Mouse (Mus musculus): ENCODE results near the gene Pigk. TPM values are rescaled to one million over a fixed set of nuclear protein-coding genes. Genes with fewer than 3 reads are reported as not detected.

The Pigk gene
- total and polyA plus RNA-seq, 3 experiments = 4.1 to 39.2 (median 34.2) TPM

- no peak overlapping the region for H3K4me3 ChIP-seq (ENCODE audit: low read depth, low read length)
- DNase-seq (ENCODE audit: low spot score) (no peak), ATAC-seq (ENCODE audit: extremely low read depth, insufficient number of reproducible peaks, low FRiP score, poor library complexity, severe bottlenecking) (no peak)
- no peaks in the 10 kb centered on the region for H3K36me3 ChIP-seq (replicated peaks)
- H3K27me3 ChIP-seq (ENCODE audit: insufficient read depth, low read length) = peaks cover 14% of the 10 kb centered on the region; the same call in 1 of the 2 replicates
- no peak for TF ChIP-seq POLR2AphosphoS5 (IDR thresholded peaks at IDR 0.05; ENCODE audit: insufficient replicate concordance, low read depth, low read length)
- no peak for TF ChIP-seq CTCF (IDR thresholded peaks at IDR 0.05; ENCODE audit: low read depth, low read length)
- no peak for TF ChIP-seq TAL1 (conservative IDR thresholded peaks at IDR 0.05; ENCODE audit: low read depth, low read length)
- no peak for TF ChIP-seq GATA1 (IDR thresholded peaks at IDR 0.05; ENCODE audit: borderline replicate concordance, low read length)
- no peak for TF ChIP-seq GATA2 (IDR thresholded peaks at IDR 0.05; ENCODE audit: borderline replicate concordance, low read depth, low read length)
- H3K4me1 ChIP-seq (ENCODE audit: insufficient read depth, low read depth, low read length) = peaks cover 3% of the 10 kb centered on the region; the same call in 1 of the 2 replicates
- H3K9me3 ChIP-seq (replicated peaks) = no peaks in the 10 kb centered on the region
Observed at GRCm38 (mm10) chr3:152669783-152670182, 44.1 kb upstream of the Pigk start.

GRCm38 (mm10) chr3:152674663-152675062, 39.2 kb upstream of the Pigk start:
- no peaks in the 10 kb centered on the region for H3K9me3 ChIP-seq (replicated peaks)
- H3K36me3 ChIP-seq (replicated peaks) = no peaks in the 10 kb centered on the region
- H3K27me3 ChIP-seq (ENCODE audit: insufficient read depth, low read length) = no peaks in the 10 kb centered on the region
- TF ChIP-seq GATA2 (IDR thresholded peaks at IDR 0.05; ENCODE audit: borderline replicate concordance, low read depth, low read length) = no peak
- TF ChIP-seq TAL1 (conservative IDR thresholded peaks at IDR 0.05; ENCODE audit: low read depth, low read length) = no peak
- TF ChIP-seq POLR2AphosphoS5 (IDR thresholded peaks at IDR 0.05; ENCODE audit: insufficient replicate concordance, low read depth, low read length) = no peak
- TF ChIP-seq CTCF (IDR thresholded peaks at IDR 0.05; ENCODE audit: low read depth, low read length) = no peak
- no peak for TF ChIP-seq GATA1 (IDR thresholded peaks at IDR 0.05; ENCODE audit: borderline replicate concordance, low read length)
- DNase-seq (ENCODE audit: low spot score) (no peak), ATAC-seq (ENCODE audit: extremely low read depth, insufficient number of reproducible peaks, low FRiP score, poor library complexity, severe bottlenecking) (no peak)
- no peak overlapping the region for H3K4me3 ChIP-seq (ENCODE audit: low read depth, low read length)
- peaks cover 3% of the 10 kb centered on the region; the same call in 1 of the 2 replicates for H3K4me1 ChIP-seq (ENCODE audit: insufficient read depth, low read depth, low read length)

- no peak for ATAC-seq (ENCODE audit: extremely low read depth, insufficient number of reproducible peaks, low FRiP score, poor library complexity, severe bottlenecking)
- no peaks in the 10 kb centered on the region for H3K36me3 ChIP-seq (replicated peaks)
- H3K9me3 ChIP-seq (replicated peaks) = no peaks in the 10 kb centered on the region
- H3K27me3 ChIP-seq (ENCODE audit: insufficient read depth, low read length) = peaks cover 17% of the 10 kb centered on the region
- DNase-seq (ENCODE audit: low spot score) = no peak
- H3K4me3 ChIP-seq (ENCODE audit: low read depth, low read length) = no peak overlapping the region
- no peaks in the 10 kb centered on the region for H3K4me1 ChIP-seq (ENCODE audit: insufficient read depth, low read depth, low read length)
- no peak for TF ChIP-seq GATA2 (IDR thresholded peaks at IDR 0.05; ENCODE audit: borderline replicate concordance, low read depth, low read length)
- TF ChIP-seq TAL1 (conservative IDR thresholded peaks at IDR 0.05; ENCODE audit: low read depth, low read length) = no peak
- no peak for TF ChIP-seq CTCF (IDR thresholded peaks at IDR 0.05; ENCODE audit: low read depth, low read length)
- no peak for TF ChIP-seq GATA1 (IDR thresholded peaks at IDR 0.05; ENCODE audit: borderline replicate concordance, low read length)
- TF ChIP-seq POLR2AphosphoS5 (IDR thresholded peaks at IDR 0.05; ENCODE audit: insufficient replicate concordance, low read depth, low read length) = no peak
Observed at GRCm38 (mm10) chr3:152688532-152688931, 25.4 kb upstream of the Pigk start.

GRCm38 (mm10) chr3:152689105-152689504, 24.8 kb upstream of the Pigk start:
- DNase-seq (ENCODE audit: low spot score) (no peak), ATAC-seq (ENCODE audit: extremely low read depth, insufficient number of reproducible peaks, low FRiP score, poor library complexity, severe bottlenecking) (no peak)
- Histone ChIP-seq H3K4me3 (ENCODE audit: low read depth, low read length) (no peak overlapping the region), H3K36me3 (replicated peaks) (no peaks in the 10 kb centered on the region), H3K27me3 (ENCODE audit: insufficient read depth, low read length) (peaks cover 17% of the 10 kb centered on the region), H3K4me1 (ENCODE audit: insufficient read depth, low read depth, low read length) (no peaks in the 10 kb centered on the region), H3K9me3 (replicated peaks) (no peaks in the 10 kb centered on the region)
- TF ChIP-seq POLR2AphosphoS5 (IDR thresholded peaks at IDR 0.05; ENCODE audit: insufficient replicate concordance, low read depth, low read length) (no peak), CTCF (IDR thresholded peaks at IDR 0.05; ENCODE audit: low read depth, low read length) (no peak), TAL1 (conservative IDR thresholded peaks at IDR 0.05; ENCODE audit: low read depth, low read length) (no peak), GATA2 (IDR thresholded peaks at IDR 0.05; ENCODE audit: borderline replicate concordance, low read depth, low read length) (no peak), GATA1 (IDR thresholded peaks at IDR 0.05; ENCODE audit: borderline replicate concordance, low read length) (no peak)

GRCm38 (mm10) chr3:152694950-152695349, 18.9 kb upstream of the Pigk start:
- ATAC-seq (ENCODE audit: extremely low read depth, insufficient number of reproducible peaks, low FRiP score, poor library complexity, severe bottlenecking) (no peak), DNase-seq (ENCODE audit: low spot score) (no peak)
- Histone ChIP-seq H3K9me3 (replicated peaks) (no peaks in the 10 kb centered on the region), H3K36me3 (replicated peaks) (no peaks in the 10 kb centered on the region), H3K4me1 (ENCODE audit: insufficient read depth, low read depth, low read length) (no peaks in the 10 kb centered on the region), H3K27me3 (ENCODE audit: insufficient read depth, low read length) (peaks cover 13% of the 10 kb centered on the region), H3K4me3 (ENCODE audit: low read depth, low read length) (no peak overlapping the region)
- TF ChIP-seq CTCF (IDR thresholded peaks at IDR 0.05; ENCODE audit: low read depth, low read length) (no peak), TAL1 (conservative IDR thresholded peaks at IDR 0.05; ENCODE audit: low read depth, low read length) (no peak), GATA1 (IDR thresholded peaks at IDR 0.05; ENCODE audit: borderline replicate concordance, low read length) (no peak), POLR2AphosphoS5 (IDR thresholded peaks at IDR 0.05; ENCODE audit: insufficient replicate concordance, low read depth, low read length) (no peak), GATA2 (IDR thresholded peaks at IDR 0.05; ENCODE audit: borderline replicate concordance, low read depth, low read length) (no peak)

- ATAC-seq (ENCODE audit: extremely low read depth, insufficient number of reproducible peaks, low FRiP score, poor library complexity, severe bottlenecking) (no peak), DNase-seq (ENCODE audit: low spot score) (no peak)
- Histone ChIP-seq H3K27me3 (ENCODE audit: insufficient read depth, low read length) (peaks cover 3% of the 10 kb centered on the region; the same call in 1 of the 2 replicates), H3K4me1 (ENCODE audit: insufficient read depth, low read depth, low read length) (no peaks in the 10 kb centered on the region), H3K4me3 (ENCODE audit: low read depth, low read length) (no peak overlapping the region), H3K9me3 (replicated peaks) (no peaks in the 10 kb centered on the region), H3K36me3 (replicated peaks) (no peaks in the 10 kb centered on the region)
- TF ChIP-seq CTCF (IDR thresholded peaks at IDR 0.05; ENCODE audit: low read depth, low read length) (no peak), TAL1 (conservative IDR thresholded peaks at IDR 0.05; ENCODE audit: low read depth, low read length) (no peak), GATA2 (IDR thresholded peaks at IDR 0.05; ENCODE audit: borderline replicate concordance, low read depth, low read length) (no peak), POLR2AphosphoS5 (IDR thresholded peaks at IDR 0.05; ENCODE audit: insufficient replicate concordance, low read depth, low read length) (no peak), GATA1 (IDR thresholded peaks at IDR 0.05; ENCODE audit: borderline replicate concordance, low read length) (no peak)
Observed at GRCm38 (mm10) chr3:152698017-152698416, 15.9 kb upstream of the Pigk start.

All from G1E (cell line).